8 mouse cellular contexts compared by ENCODE assay signal in genomic region chr19:60873501-60873900, GRCm38 (mm10). TPM values are rescaled to one million over a fixed set of nuclear protein-coding genes. Genes with fewer than 3 reads are reported as not detected.
DNase-seq lines count a peak whose midpoint lies in the region; ATAC-seq and TF ChIP-seq lines count a peak whose summit lies in the region.

No protein-coding gene starts in this region.

- peak overlapping the region; percentile 68 for H3K4me3 ChIP-seq in lung, adult 2 months (replicated peaks; ENCODE audit: extremely low read depth, low read depth, low read length)
- H3K4me3 ChIP-seq in heart, embryonic 13.5 days: peak overlapping the region; percentile 82
- H3K4me3 ChIP-seq in midbrain, embryonic 12.5 days: peak overlapping the region; percentile 67

- WGBS in lung, adult 2 months: 3% methylated on average over 4 of the region's 4 CpGs
- WGBS in heart, embryonic 13.5 days: 9% methylated on average over 4 of the region's 4 CpGs
- WGBS in midbrain, embryonic 12.5 days: 30% methylated on average over 4 of the region's 4 CpGs

- DNase-seq in lung, adult 2 months: peak; percentile 19
- no peak for DNase-seq in lung, postnatal 14 days
- DNase-seq in adrenal gland, postnatal 36 days: peak; percentile 81 to 82
- peak; percentile 22 for DNase-seq in kidney, postnatal 14 days
- peak; percentile 84 for DNase-seq in testis, postnatal 14 days (ENCODE audit: low spot score)
- DNase-seq in cerebellum, adult 9-10 months: no peak

- peaks cover 3% of the 10 kb centered on the region; the same call in 1 of the 2 replicates for H3K4me1 ChIP-seq in lung, adult 2 months (ENCODE audit: control insufficient read depth, insufficient read depth, low read length)
- peaks cover 26% of the 10 kb centered on the region for H3K4me1 ChIP-seq in heart, embryonic 13.5 days
- H3K4me1 ChIP-seq in midbrain, embryonic 12.5 days: peaks cover 14% of the 10 kb centered on the region

- no peaks in the 10 kb centered on the region for H3K9me3 ChIP-seq in heart, embryonic 13.5 days
- no peaks in the 10 kb centered on the region for H3K9me3 ChIP-seq in midbrain, embryonic 12.5 days

- no peak for TF ChIP-seq POLR2A in lung, adult 2 months (IDR thresholded peaks at IDR 0.05; ENCODE audit: borderline replicate concordance, extremely low read depth, low read depth, low read length)

- no peak for ATAC-seq in heart, embryonic 13.5 days (ENCODE audit: extremely low read depth, insufficient number of reproducible peaks, low FRiP score, low TSS enrichment)
- ATAC-seq in midbrain, embryonic 12.5 days (ENCODE audit: low FRiP score, low read depth): no peak

- H3K27ac ChIP-seq in heart, embryonic 13.5 days (replicated peaks): peak overlapping the region; percentile 91
- H3K27ac ChIP-seq in midbrain, embryonic 12.5 days (replicated peaks): peak overlapping the region; percentile 67; the same call in 1 of the 2 replicates

- H3K27me3 ChIP-seq in heart, embryonic 13.5 days (replicated peaks): no peaks in the 10 kb centered on the region
- H3K27me3 ChIP-seq in midbrain, embryonic 12.5 days: no peaks in the 10 kb centered on the region

- peaks cover 35% of the 10 kb centered on the region for H3K36me3 ChIP-seq in heart, embryonic 13.5 days
- H3K36me3 ChIP-seq in midbrain, embryonic 12.5 days: peaks cover 14% of the 10 kb centered on the region

- TF ChIP-seq CTCF in lung, adult 2 months (IDR thresholded peaks at IDR 0.05; ENCODE audit: insufficient read depth, low read length): no peak

- peak overlapping the region; percentile 88 for H3K9ac ChIP-seq in heart, embryonic 13.5 days
- H3K9ac ChIP-seq in midbrain, embryonic 12.5 days (replicated peaks): peak overlapping the region; percentile 68

- peak overlapping the region; percentile 76 for H3K4me2 ChIP-seq in heart, embryonic 13.5 days
- H3K4me2 ChIP-seq in midbrain, embryonic 12.5 days (replicated peaks): peak overlapping the region; percentile 69

RNA-seq across cellular contexts. Expression of gene Prdx3, which starts 0.9 kb away (rescaled TPM):
- polyA plus RNA-seq in lung, adult 2 months (2012; rRNA removed): 57.1 and 83.3 TPM in 2 replicates
- 100 to 1,000 TPM; 854 to 863 TPM for total RNA-seq in adrenal gland, postnatal 36 days (2021)
- polyA plus RNA-seq in heart, embryonic 13.5 days (2015; fragmentation: Nextera tagmentation; extraction: Ambion mirVana): 159 and 171 TPM in 2 replicates
- 99.1 and 103 TPM in 2 replicates for polyA plus RNA-seq in midbrain, embryonic 12.5 days (2016; fragmentation: Nextera tagmentation; extraction: Ambion mirVana)

RNA-seq across cellular contexts. Expression of gene Sfxn4, which starts 12.2 kb away (rescaled TPM):
- 1.2 and 2.6 TPM in 2 replicates for polyA plus RNA-seq in lung, adult 2 months (2012; rRNA removed)
- 1 to 10 TPM; 5.2 to 5.4 TPM for total RNA-seq in adrenal gland, postnatal 36 days (2021)
- 6.9 and 7.2 TPM in 2 replicates for polyA plus RNA-seq in heart, embryonic 13.5 days (2015; fragmentation: Nextera tagmentation; extraction: Ambion mirVana)
- polyA plus RNA-seq in midbrain, embryonic 12.5 days (2016; fragmentation: Nextera tagmentation; extraction: Ambion mirVana): 13.8 and 15.2 TPM in 2 replicates

RNA-seq across cellular contexts. Expression of gene Grk5, which starts 16.0 kb away (rescaled TPM):
- polyA plus RNA-seq in lung, adult 2 months (2012; rRNA removed): 7.4 and 10.8 TPM in 2 replicates
- 10 to 100 TPM; 18.8 to 39.9 TPM for total RNA-seq in adrenal gland, postnatal 36 days (2021)
- polyA plus RNA-seq in heart, embryonic 13.5 days (2015; fragmentation: Nextera tagmentation; extraction: Ambion mirVana): 3.4 and 3.7 TPM in 2 replicates
- 2.8 and 3.4 TPM in 2 replicates for polyA plus RNA-seq in midbrain, embryonic 12.5 days (2016; fragmentation: Nextera tagmentation; extraction: Ambion mirVana)

Comparison
In these comparisons a context has a peak if more than half of its experiments do, and no peak if none do; other contexts are left out.
1. DNase-seq: peak in lung, adult 2 months (single experiment), adrenal gland, postnatal 36 days (2 of 2), kidney, postnatal 14 days (single experiment) and testis, postnatal 14 days (single experiment); none in lung, postnatal 14 days (single experiment) and cerebellum, adult 9-10 months (single experiment).
2. Peak in every context shown above with its lines, with median percentiles within 50 percentile points of each other: H3K4me3 ChIP-seq.